Mouse (Mus musculus): ENCODE results near the gene Tomt. TPM values are rescaled to one million over a fixed set of nuclear protein-coding genes. Genes with fewer than 3 reads are reported as not detected.

Tomt gene
- polyA plus RNA-seq, 1 experiment from 2014 or later, result 0.59 TPM

GRCm38 (mm10) chr7:101900331-101901097 lies 5.6 kb downstream of the Tomt start:
- H3K4me2 ChIP-seq, result no peak overlapping the region
- WGBS, result 86% methylated on average over 16 of the region's 16 CpGs
- no peak overlapping the region for H3K9ac ChIP-seq
- H3K27ac ChIP-seq, result no peak overlapping the region
- H3K36me3 ChIP-seq, result peaks cover 4% of the 10 kb centered on the region; the same call in 1 of the 2 replicates
- H3K9me3 ChIP-seq, result no peaks in the 10 kb centered on the region
- ATAC-seq (ENCODE audit: borderline replicate concordance, extremely low read depth, low FRiP score, low TSS enrichment), result no peak
- no peak overlapping the region for H3K4me3 ChIP-seq
- no peaks in the 10 kb centered on the region for H3K27me3 ChIP-seq
- peaks cover 12% of the 10 kb centered on the region for H3K4me1 ChIP-seq

DNA sequence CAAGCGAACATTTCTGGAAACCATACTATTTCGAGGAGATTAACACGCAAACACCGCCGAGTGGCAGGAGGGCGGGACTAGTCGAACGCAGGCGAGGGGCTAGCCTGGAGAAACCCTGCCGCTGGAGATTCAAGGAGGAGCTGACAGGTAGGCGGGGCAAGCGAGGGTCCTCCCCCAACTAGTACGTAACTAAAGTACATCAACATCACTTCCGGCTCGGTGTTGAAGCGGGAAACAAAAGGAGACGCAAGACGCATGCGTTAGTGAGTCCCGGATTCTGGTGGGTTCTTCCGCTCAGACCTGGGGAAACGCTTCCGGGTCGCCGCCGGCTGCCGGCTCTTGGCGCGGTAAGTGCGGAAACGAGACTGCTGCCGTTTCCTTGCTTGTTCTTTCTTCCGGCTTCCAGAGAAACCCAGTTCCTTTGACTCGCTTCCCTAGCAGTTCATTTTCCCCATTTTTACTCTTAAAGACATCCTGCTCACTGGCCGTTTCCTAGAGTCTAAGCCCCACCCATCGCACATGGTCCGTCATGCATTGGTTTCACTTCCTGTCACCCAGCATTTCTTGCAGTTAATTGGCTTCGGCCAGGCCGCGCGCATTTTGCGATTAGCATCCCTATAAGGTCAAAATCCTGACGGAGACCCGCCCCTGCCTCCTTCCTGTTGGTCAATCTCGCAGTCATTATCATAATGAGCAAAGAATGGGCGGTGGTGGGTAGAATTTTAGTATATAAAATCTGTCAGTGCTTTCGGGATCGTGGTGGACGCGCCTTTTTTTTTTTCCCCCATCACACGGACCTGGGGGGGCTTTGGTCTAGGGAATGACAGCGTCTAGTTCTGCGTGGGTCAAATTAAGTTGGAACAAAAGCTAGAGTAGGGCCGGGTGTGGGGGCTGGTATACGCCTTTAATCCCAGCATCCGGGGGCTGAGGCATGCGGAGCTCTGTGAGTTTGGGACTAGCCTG lies 9.8 kb downstream of the Tomt start:
- Histone ChIP-seq H3K36me3 (peaks cover 4% of the 10 kb centered on the region; the same call in 1 of the 2 replicates), H3K9ac (peak overlapping the region; percentile 60), H3K27me3 (no peaks in the 10 kb centered on the region), H3K4me2 (peak overlapping the region; percentile 56), H3K4me3 (peak overlapping the region; percentile 66), H3K4me1 (peaks cover 11% of the 10 kb centered on the region; the same call in 1 of the 2 replicates), H3K9me3 (no peaks in the 10 kb centered on the region), H3K27ac (peak overlapping the region; percentile 95)
- WGBS, result under 1% methylated on average over 57 of the region's 57 CpGs
- peak; percentile 98 for ATAC-seq (ENCODE audit: borderline replicate concordance, extremely low read depth, low FRiP score, low TSS enrichment)

DNA sequence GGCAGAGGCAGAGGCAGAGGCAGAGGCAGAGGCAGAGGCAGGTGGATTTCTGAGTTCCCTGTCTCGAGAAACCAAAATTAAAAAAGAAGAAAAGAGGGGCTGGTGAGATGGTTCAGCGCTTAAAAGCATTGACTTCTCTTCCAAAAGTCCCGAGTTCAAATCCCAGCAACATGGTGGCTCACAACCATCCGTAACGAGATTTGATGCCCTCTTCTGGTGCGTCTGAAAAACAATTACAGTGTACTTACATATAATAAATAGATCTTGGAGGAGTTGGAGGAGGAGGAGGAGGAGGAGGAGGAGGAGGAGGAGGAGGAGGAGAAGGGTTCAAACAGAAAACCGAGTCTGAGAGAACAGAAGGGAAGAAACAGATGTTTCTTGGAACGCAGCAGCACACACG lies 10.5 kb downstream of the Tomt start:
- no peaks in the 10 kb centered on the region for H3K9me3 ChIP-seq
- peak overlapping the region; percentile 47 for H3K9ac ChIP-seq
- 0 out of 2 replicates have a peak, but pooled peaks have one; percentile 1 for ATAC-seq (ENCODE audit: borderline replicate concordance, extremely low read depth, low FRiP score, low TSS enrichment)
- H3K4me1 ChIP-seq, result peaks cover 11% of the 10 kb centered on the region; the same call in 1 of the 2 replicates
- peak overlapping the region; percentile 66 for H3K4me3 ChIP-seq
- 37% methylated on average over 9 of the region's 9 CpGs for WGBS
- H3K36me3 ChIP-seq, result 0 out of 2 replicates have a peak, but pooled peaks cover under 1% of the 10 kb centered on the region
- H3K4me2 ChIP-seq, result peak overlapping the region; percentile 46
- no peaks in the 10 kb centered on the region for H3K27me3 ChIP-seq
- peak overlapping the region; percentile 95 for H3K27ac ChIP-seq

DNA sequence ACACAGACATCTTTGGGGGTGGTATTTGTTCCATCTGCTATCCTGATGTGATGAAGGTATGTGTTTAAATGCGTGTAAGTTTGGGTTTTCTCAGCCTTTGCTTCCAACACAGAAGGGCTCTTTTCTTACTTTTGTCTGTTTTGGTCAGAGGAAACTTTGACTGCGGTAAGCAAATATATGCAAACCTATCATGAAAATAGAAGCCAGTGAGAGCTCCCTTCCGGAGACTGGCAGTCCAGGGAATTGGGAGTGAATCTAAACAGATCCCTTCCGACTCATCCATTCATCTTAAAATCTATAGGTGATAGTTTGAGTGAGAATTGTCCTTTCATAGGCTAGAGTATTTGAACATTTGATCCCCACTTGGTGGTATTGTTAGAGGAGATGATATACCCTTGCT lies 17.7 kb downstream of the Tomt start:
- WGBS, result 79% methylated on average over 4 of the region's 4 CpGs
- no peak overlapping the region for H3K4me3 ChIP-seq
- H3K27ac ChIP-seq, result no peak overlapping the region
- H3K9me3 ChIP-seq, result no peaks in the 10 kb centered on the region
- H3K4me2 ChIP-seq, result no peak overlapping the region
- no peaks in the 10 kb centered on the region for H3K4me1 ChIP-seq
- no peaks in the 10 kb centered on the region for H3K27me3 ChIP-seq
- no peaks in the 10 kb centered on the region for H3K36me3 ChIP-seq
- ATAC-seq (ENCODE audit: borderline replicate concordance, extremely low read depth, low FRiP score, low TSS enrichment), result no peak
- no peak overlapping the region for H3K9ac ChIP-seq

DNA sequence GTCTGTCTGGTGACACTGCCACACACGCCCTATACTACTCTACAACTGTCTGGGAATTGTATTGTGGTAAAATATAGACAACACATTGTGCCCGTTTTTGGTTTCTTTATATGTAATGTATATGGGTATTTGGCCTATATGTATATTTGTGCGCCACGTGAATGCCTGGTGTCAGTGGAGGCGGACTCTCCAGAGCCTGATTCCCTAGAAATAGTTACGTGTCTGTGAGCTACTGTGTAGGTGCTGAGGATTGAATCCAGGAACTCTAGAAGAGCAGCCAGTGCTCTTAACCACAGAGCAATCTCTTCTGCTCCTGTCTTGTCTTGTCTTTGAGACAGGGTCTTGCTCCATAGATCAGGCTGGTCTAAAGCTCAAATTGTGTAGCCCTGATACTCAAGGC lies 19.9 kb downstream of the Tomt start:
- Histone ChIP-seq H3K9me3 (no peaks in the 10 kb centered on the region), H3K27ac (no peak overlapping the region), H3K27me3 (no peaks in the 10 kb centered on the region), H3K36me3 (no peaks in the 10 kb centered on the region), H3K4me2 (no peak overlapping the region), H3K9ac (no peak overlapping the region), H3K4me1 (no peaks in the 10 kb centered on the region), H3K4me3 (no peak overlapping the region)
- 81% methylated on average over 6 of the region's 6 CpGs for WGBS
- ATAC-seq (ENCODE audit: borderline replicate concordance, extremely low read depth, low FRiP score, low TSS enrichment), result no peak

- H3K36me3 ChIP-seq, result no peaks in the 10 kb centered on the region
- no peak overlapping the region for H3K9ac ChIP-seq
- no peak overlapping the region for H3K4me2 ChIP-seq
- H3K4me3 ChIP-seq, result no peak overlapping the region
- no peaks in the 10 kb centered on the region for H3K4me1 ChIP-seq
- no peak for ATAC-seq (ENCODE audit: borderline replicate concordance, extremely low read depth, low FRiP score, low TSS enrichment)
- WGBS, result 93% methylated on average over 4 of the region's 4 CpGs
- H3K9me3 ChIP-seq, result no peaks in the 10 kb centered on the region
- H3K27me3 ChIP-seq, result no peaks in the 10 kb centered on the region
- no peak overlapping the region for H3K27ac ChIP-seq
Observed at GRCm38 (mm10) chr7:101884160-101884559, 22.0 kb downstream of the Tomt start.

GRCm38 (mm10) chr7:101882413-101883154 lies 23.6 kb downstream of the Tomt start:
- Histone ChIP-seq H3K9ac (no peak overlapping the region), H3K4me1 (no peaks in the 10 kb centered on the region), H3K36me3 (no peaks in the 10 kb centered on the region), H3K9me3 (no peaks in the 10 kb centered on the region), H3K4me3 (no peak overlapping the region), H3K27me3 (no peaks in the 10 kb centered on the region), H3K4me2 (no peak overlapping the region), H3K27ac (no peak overlapping the region)
- no peak for ATAC-seq (ENCODE audit: borderline replicate concordance, extremely low read depth, low FRiP score, low TSS enrichment)
- 66% methylated on average over 9 of the region's 9 CpGs for WGBS

DNA sequence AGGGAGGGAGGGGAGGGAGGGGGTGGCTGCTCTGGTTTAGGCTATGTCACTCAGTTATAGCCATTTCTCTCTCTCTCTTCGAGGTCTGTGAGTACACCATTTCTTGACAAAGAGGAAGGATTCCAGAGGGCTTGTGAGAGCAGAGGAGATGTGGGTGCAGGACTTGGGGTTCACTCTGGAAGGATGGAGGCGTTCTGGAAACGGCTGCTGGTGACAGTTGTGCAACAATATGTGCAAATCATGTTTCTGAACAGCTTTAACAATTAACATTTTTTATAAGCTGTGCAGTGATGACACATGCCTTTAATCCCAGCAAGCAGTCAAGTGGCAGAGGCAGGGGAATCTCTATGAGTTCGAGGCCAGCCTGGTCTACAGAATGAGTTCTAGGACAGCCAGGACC lies 25.3 kb downstream of the Tomt start:
- Histone ChIP-seq H3K4me1 (no peaks in the 10 kb centered on the region), H3K27me3 (no peaks in the 10 kb centered on the region), H3K9ac (no peak overlapping the region), H3K36me3 (no peaks in the 10 kb centered on the region), H3K4me3 (no peak overlapping the region), H3K4me2 (no peak overlapping the region), H3K9me3 (no peaks in the 10 kb centered on the region), H3K27ac (no peak overlapping the region)
- no peak for ATAC-seq (ENCODE audit: borderline replicate concordance, extremely low read depth, low FRiP score, low TSS enrichment)
- WGBS, result 62% methylated on average over 4 of the region's 4 CpGs

- 89% methylated on average over 1 of the region's 1 CpGs for WGBS
- H3K4me3 ChIP-seq, result no peak overlapping the region
- H3K9me3 ChIP-seq, result no peaks in the 10 kb centered on the region
- H3K9ac ChIP-seq, result no peak overlapping the region
- no peaks in the 10 kb centered on the region for H3K4me1 ChIP-seq
- no peak overlapping the region for H3K4me2 ChIP-seq
- no peaks in the 10 kb centered on the region for H3K36me3 ChIP-seq
- no peak for ATAC-seq (ENCODE audit: borderline replicate concordance, extremely low read depth, low FRiP score, low TSS enrichment)
- no peak overlapping the region for H3K27ac ChIP-seq
- H3K27me3 ChIP-seq, result no peaks in the 10 kb centered on the region
Observed at GRCm38 (mm10) chr7:101875978-101876377, 30.2 kb downstream of the Tomt start.

- no peaks in the 10 kb centered on the region for H3K4me1 ChIP-seq
- WGBS, result 51% methylated on average over 3 of the region's 3 CpGs
- H3K9ac ChIP-seq, result no peak overlapping the region
- no peak overlapping the region for H3K27ac ChIP-seq
- no peak overlapping the region for H3K4me2 ChIP-seq
- H3K36me3 ChIP-seq, result no peaks in the 10 kb centered on the region
- H3K27me3 ChIP-seq, result no peaks in the 10 kb centered on the region
- ATAC-seq (ENCODE audit: borderline replicate concordance, extremely low read depth, low FRiP score, low TSS enrichment), result no peak
- no peaks in the 10 kb centered on the region for H3K9me3 ChIP-seq
- H3K4me3 ChIP-seq, result no peak overlapping the region
Observed at GRCm38 (mm10) chr7:101871296-101871695, 34.9 kb downstream of the Tomt start.

GRCm38 (mm10) chr7:101870629-101871028 lies 35.5 kb downstream of the Tomt start, which contains the start of gene Folr1:
Gene Folr1, minus strand, starts transcription at chr7:101870788.
- Histone ChIP-seq H3K4me1 (no peaks in the 10 kb centered on the region), H3K4me3 (no peak within 1 kb of the TSS), H3K9ac (no peak within 1 kb of the TSS), H3K9me3 (no peaks in the 10 kb centered on the region), H3K27me3 (no peaks in the 10 kb centered on the region), H3K27ac (no peak within 1 kb of the TSS), H3K4me2 (no peak within 1 kb of the TSS), H3K36me3 (no peaks in the 10 kb centered on the region)
- ATAC-seq (ENCODE audit: borderline replicate concordance, extremely low read depth, low FRiP score, low TSS enrichment), result no peak
- WGBS, result 66% methylated on average over 2 of the region's 2 CpGs

Measured in lung, embryonic 15.5 days (tissue).